Mouse (Mus musculus) induced T-regulatory cell, adult 2 months (primary cell): ENCODE data around the gene Gm36176.
A peak's percentile ranks its signal among the peaks of the same experiment; 100 is the strongest.
"Not testable (repeated sequence)": the region's sequence is repeated elsewhere in the genome, so short reads cannot be mapped to it uniquely, and the experiment has no call there.

Experiments used
- DNase-seq: peaks from one replicate; pipeline ENCODE4 v3.0.0-alpha.2; 2012; ENCODE audit warnings: low read depth

Gene Gm36176

GRCm38 (mm10) chr10:77846503-77846902 lies at the start of gene Gm36176:
Gm36176 (plus strand) TSS chr10:77846803.
- no peak for DNase-seq

DNA sequence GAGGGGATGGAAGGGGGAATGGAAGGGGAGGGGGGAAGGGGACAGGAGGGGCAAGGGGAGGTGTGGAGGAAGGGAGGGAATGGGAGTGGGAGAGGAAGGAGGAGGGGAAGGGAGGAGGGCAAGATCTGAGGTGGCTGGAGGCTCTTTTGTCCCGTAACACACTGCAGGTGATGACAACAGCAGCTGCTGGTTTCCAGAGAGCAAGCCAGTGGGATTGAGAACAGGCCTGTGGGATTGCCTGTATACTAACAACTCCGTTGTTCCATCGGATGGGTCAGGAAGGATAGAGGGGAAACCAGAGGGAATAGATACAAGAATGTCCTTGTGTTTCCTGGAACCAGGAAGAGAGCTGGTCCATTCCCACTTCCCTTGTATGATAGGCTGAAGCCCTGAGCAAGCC lies 48.9 kb upstream of the Gm36176 start:
- DNase-seq, result no peak

GRCm38 (mm10) chr10:77798164-77798920 lies 48.3 kb upstream of the Gm36176 start:
- not testable (repeated sequence) for DNase-seq

DNA sequence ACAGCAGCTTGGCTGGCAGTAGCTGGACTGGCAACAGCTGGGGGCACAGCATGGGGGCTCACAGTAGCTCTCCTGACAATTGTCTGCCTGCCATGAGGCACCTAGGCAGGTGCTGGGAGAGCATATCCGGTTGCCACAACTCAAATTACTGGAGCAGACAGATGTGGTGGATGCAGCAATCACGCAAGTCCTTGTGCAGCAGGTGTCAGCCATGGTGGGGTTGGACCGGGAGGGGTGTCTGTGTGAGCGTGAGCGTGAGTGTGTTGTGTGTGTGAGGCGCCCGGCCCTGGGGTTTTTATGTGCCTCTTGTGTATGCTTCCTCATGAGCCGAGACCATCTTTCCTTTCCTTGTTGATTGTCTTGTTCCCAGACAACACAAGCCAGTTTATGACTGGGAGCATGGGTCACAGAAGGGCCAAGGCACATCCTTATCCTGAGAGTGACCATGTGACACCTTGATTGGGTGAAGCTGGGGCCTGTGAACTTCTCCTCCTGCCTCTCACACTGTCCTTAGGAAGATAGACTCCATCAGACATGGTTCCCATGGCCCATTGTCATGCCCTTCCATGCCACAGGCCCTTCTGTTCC lies 47.6 kb upstream of the Gm36176 start, which contains the start of gene Gm19668:
TSS of gene Gm19668 (minus strand) at position 213 of the 588 bp plus-strand sequence.
- no peak for DNase-seq

DNA sequence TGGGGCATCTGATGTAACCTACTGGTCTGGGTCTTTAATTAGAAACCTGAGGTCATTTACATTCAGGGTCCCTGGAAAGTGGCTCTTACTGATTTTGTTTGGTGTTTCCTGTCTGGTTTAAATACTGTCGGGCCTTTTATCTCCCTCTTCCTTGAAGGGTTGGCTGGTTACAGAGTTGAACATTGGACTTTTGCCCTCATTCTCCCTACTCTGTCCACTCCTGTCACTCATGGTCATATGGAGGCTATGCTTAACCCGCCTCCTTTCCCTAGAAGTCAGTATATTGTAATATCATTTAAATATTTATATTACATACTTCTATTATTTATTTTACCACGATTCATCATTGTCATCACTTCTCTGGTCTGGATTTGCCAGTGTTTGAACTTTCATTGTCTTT lies 42.5 kb upstream of the Gm36176 start:
- DNase-seq, result no peak

GRCm38 (mm10) chr10:77811743-77812142 lies 34.9 kb upstream of the Gm36176 start, which contains the start of gene Gm9507:
Gm9507 (minus strand) TSS chr10:77811843.
- no peak for DNase-seq

- no peak for DNase-seq
These were observed 32.2 kb upstream of the Gm36176 start, which contains the start of gene Gm2696 for GRCm38 (mm10) chr10:77814382-77814781. Gm2696 (plus strand) TSS chr10:77814682.

- peak; percentile 53 for DNase-seq
These were observed 31.1 kb upstream of the Gm36176 start for GRCm38 (mm10) chr10:77815514-77815913.

DNA sequence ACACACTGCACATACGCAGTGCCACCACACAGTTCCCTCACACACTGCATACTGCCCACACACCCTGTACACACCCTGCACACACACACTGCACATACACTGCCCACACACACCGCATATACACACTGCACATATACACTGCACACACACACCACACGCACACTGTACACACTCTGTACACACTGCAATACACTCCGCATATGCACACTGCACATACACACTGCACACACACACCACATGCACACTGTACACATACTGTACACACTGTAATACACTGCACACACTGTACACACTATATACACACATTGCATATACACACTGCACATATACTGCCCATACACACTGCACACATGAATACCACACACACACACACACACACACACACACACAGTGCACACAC lies 28.1 kb upstream of the Gm36176 start:
- no peak for DNase-seq

- no peak for DNase-seq
These were observed 27.4 kb upstream of the Gm36176 start for GRCm38 (mm10) chr10:77819203-77819602.

- DNase-seq, result no peak
These were observed 19.7 kb upstream of the Gm36176 start, which contains the start of gene Krtap10-4 for GRCm38 (mm10) chr10:77826951-77827350. Krtap10-4 (minus strand) TSS chr10:77827095.

DNA sequence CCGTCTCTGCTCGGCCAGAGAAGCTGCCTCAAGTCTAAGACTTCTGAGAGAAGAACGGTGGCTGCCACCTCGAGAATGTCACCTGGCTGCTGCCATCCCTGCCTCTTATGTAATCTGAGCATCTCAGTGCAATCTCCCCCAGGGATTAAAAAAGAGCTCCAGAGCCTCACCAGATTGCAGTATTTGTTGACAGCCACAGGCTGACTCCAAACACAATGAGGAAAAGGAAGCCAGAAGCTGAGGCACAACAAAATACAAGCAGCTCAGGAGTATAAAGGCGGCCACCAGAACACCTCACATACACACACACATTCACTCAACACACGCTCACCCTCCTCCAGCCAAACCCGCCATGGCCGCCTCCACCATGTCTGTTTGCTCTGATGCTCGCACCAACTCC lies 11.0 kb upstream of the Gm36176 start, which contains the start of gene Krtap10-10:
TSS of gene Krtap10-10 (plus strand) at position 301 of the 400 bp plus-strand sequence.
- DNase-seq, result no peak

DNA sequence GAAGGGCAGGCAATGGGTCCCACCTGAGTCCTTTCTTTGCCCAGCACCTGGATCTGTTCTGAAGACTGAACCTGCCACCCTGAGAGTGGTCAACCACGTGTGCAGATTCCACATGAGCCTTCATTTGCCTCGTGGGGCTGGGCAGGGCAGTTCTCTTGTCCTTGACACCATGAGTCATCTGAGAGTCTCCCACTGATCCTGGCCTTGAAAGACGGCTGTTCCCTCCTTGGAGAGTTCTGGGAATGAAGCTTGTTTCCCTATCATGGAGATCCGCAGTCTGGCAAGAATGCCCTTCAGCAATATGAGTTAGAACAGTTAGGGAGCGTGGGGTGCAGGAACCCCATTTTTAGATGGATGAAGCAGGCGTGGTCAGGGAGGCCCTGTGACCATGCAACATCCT lies 7.6 kb upstream of the Gm36176 start:
- no peak for DNase-seq

DNA sequence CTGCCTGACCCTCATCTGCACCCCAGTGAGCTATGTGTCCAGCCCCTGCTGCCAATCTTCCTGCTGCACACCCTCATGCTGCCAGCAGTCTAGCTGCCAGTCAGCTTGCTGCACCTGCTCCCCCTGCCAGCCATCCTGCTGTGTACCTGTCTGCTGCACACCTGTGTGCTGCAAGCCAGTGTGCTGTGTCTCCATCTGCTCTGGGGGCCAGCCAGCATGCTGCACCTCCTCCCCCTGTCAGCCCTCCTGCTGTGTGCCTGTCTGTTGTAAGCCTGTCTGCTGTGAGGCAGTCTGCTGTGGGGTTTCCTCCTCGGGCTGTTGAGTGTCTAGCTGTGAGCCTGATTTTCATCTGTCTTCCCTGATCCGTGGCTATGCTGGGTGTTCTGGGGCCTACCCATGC lies 358 bp downstream of the Gm36176 start:
- DNase-seq, result no peak

DNA sequence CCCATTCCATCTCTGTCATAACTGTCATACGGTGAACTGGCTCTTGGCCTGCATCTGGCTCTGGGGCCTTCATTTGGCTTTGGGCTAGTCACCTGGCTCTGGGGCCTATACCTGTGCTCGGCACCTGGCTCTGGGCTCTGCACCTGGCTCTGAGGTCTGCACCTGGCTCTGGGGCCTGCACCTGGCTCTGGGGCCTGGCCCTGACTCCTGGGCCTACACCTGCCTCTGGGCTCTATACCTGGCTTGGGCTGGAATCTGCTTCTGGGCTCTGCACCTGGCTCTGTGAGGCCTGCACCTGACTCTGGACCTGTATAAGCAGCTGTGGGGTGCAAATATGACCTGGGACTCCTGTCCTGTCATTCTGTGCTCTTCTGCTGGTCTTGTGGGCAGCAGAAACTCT lies 935 bp downstream of the Gm36176 start:
- DNase-seq, result no peak

- no peak for DNase-seq
These were observed 6.0 kb downstream of the Gm36176 start, which contains the start of gene Gm10318 for GRCm38 (mm10) chr10:77852559-77852958. Gm10318 (plus strand) TSS chr10:77852859.

DNA sequence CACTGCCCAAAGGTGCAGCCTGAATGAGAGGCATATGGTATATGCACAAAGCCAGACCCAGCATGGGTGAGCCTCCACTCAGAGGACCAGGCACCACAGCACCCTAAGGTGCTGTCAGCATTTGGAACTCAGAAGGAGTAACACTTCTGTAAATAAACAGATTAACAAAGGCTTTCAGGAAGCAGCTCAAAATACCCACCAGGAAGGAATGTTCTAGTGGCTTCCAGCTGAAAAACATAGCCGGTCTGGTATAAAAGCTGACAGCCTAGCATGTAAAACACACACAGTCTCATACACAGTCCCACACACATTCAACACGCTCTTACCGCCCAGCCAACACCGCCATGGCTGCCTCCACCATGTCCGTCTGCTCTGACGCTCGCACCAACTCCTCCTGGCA lies 15.1 kb downstream of the Gm36176 start, which contains the start of gene Gm3285:
TSS of gene Gm3285 (plus strand) at position 301 of the 400 bp plus-strand sequence.
- no peak for DNase-seq

DNA sequence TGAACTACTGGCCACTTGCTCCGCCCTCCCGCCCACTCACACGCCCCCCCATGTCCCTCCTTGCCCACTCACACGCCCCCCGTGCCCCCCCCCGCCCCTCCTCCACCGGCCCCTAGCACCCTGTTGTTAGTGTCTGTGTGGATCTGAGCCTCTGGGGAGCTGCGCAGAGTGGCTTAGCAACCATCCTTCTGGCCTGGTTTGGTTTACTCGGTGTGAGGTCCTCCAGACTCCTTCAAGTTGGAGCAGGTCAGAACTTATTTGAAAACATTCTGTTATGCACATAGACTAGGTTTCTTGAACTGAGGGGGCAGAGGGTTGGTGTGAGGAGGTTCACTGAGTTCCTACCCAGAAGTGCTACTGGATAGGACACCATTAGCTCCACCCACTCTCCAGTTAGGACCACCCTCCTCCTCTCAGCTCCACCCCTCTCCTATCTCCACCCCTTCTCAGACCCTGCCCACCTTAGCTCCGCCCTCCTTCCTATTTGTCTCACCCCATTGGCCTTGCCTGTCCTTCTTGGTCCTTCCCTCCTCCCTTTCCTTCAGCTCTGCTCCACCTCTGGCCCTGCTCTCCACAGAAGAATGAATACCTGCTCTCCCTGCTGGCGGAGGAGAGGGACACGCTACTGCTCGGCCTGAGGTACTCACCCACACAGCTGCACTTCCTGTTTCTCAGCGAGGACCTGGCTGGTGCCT lies 17.6 kb downstream of the Gm36176 start:
- DNase-seq, result peak; percentile 75

DNA sequence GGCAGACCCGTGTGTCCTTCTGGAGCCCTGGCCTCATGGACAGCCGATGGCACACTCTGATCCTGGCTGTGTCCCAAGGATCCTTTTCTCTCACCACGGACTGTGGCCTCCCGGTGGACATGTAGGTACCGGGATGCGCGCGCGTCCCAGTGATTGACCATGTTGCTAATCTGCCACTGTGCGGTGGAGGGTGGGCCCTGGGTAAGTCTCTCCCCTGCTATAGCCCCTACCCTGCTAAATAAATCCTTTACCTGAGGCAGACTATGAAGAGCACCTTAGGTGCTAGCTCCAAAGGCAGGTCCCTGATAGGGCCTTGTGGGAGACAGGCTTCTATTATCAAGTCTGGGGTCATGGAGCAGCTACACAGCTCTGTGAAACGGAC lies 18.1 kb downstream of the Gm36176 start:
- no peak for DNase-seq

DNA sequence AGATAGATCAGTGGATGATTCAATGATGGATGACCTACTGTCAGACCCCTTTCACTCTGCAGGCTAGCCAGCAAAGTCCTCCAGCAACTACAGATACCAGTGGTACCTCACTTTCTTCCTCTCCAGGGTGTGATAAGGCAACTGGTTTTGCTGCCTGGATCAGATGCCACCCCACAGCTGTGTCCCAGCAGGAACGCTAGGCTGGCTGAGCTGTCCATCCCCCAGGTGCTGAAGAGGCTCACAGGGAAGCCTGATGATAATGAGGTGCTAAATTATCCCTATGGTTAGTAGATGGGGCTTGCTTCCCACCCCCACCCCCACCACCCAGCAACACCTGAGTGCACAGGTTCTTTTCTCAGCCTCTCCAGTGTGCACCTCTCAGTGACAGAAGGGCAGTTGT lies 20.9 kb downstream of the Gm36176 start:
- no peak for DNase-seq

DNA sequence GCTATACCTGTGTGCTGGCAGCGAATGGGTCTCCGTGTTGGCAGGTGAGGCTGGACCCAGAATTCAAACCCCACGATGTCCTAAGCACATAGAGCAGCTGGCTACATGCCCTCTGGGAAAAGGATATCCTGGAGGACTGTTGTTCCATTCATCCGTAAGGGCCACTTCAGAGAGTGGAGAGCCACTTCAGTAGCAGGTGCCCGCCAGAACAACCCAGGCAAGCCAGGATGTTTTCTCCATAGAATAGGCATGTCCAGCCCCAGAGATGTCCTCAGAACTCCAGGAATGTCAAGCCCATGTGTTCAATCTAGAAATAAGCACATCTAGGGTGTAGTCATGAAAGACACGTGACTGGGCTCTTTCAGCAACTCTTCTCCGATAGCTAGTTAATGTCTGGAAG lies 23.0 kb downstream of the Gm36176 start:
- DNase-seq, result no peak

- DNase-seq, result no peak
These were observed 32.4 kb downstream of the Gm36176 start for GRCm38 (mm10) chr10:77878985-77879384.

DNA sequence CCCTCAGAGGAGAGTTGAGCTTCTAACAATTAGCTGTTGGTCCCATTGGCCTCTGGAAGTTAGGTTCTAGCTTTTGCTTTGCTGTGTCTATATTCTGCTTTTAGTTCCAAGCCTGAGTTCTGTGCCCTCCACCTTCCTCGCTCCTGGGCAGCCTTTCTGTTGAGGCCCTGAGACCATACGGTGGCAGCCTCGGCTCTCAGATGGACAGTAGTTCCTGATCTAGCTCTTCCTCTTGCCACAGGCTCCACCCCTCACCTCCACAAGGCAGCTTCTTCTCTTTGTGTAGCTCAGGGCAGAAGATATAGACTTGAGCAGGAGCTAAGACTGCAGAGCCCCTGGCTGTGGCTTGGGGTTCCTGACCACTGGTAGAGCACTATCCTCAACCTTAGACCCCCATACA lies 33.7 kb downstream of the Gm36176 start:
- DNase-seq, result no peak
